Mouse (Mus musculus): ENCODE measurements around the gene Naxd. TPM values are rescaled to one million over a fixed set of nuclear protein-coding genes. Genes with fewer than 3 reads are reported as not detected.
A peak's percentile ranks its signal among the peaks of the same experiment; 100 is the strongest.
"Not testable (repeated sequence)": the region's sequence is repeated elsewhere in the genome, so short reads cannot be mapped to it uniquely, and the experiment has no call there.

Gene Naxd
- polyA plus RNA-seq, 1 experiment from 2014 or later: 52.1 TPM

DNA sequence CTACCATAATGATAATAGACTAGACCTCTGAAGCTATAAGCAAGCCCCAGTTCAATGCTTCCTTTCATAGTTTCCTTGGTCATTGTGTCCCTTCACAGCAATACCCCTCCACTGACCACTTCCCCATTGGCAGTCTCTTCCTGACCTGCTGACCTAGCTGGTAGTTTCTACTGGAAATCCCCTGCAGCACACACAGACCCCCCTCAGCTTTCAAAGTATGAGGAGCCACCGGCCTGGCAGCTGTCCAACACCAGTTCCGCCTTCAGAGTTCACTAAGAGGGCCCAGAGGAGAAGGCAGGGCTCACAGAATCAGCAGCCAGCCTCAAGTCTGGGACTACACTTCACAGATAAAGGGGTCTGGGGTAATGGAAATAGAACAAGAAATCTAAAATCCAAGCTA is 36.4 kb upstream of the Naxd start:
- WGBS (ENCODE audit: insufficient replicate concordance): 40% methylated on average over 2 of the region's 2 CpGs
- H3K27me3 ChIP-seq (replicated peaks): 0 out of 2 replicates have a peak, but pooled peaks cover 9% of the 10 kb centered on the region
- H3K36me3 ChIP-seq: no peaks in the 10 kb centered on the region
- no peak overlapping the region for H3K27ac ChIP-seq
- H3K4me2 ChIP-seq: no peak overlapping the region
- ATAC-seq: no peak
- H3K9ac ChIP-seq: no peak overlapping the region
- no peak overlapping the region for H3K4me3 ChIP-seq
- peaks cover 45% of the 10 kb centered on the region for H3K4me1 ChIP-seq
- H3K9me3 ChIP-seq (replicated peaks): no peaks in the 10 kb centered on the region

DNA sequence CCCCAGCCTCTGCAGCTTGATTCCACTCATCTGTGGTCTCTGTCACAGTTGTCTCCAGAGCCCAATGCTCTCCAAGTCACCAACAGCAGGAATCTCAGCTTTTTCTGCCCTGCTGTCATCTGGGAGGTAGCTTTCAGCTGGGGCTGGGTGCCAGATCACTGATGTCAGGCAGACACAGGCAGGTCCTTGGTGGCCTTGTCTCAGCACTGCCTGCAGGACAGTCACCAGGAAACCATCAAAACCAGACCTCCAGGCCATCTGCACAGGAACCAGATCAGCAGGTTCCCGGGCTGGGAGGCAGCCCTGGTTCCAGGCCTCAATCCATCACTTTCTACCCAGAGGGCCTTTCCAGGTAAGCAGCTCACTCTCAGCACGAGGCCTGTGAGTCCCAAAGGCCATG is 35.5 kb upstream of the Naxd start:
- H3K27ac ChIP-seq: no peak overlapping the region
- ATAC-seq: no peak
- WGBS (ENCODE audit: insufficient replicate concordance): 47% methylated on average over 2 of the region's 2 CpGs
- no peak overlapping the region for H3K9ac ChIP-seq
- H3K36me3 ChIP-seq: no peaks in the 10 kb centered on the region
- H3K4me2 ChIP-seq: no peak overlapping the region
- H3K4me3 ChIP-seq: no peak overlapping the region
- H3K27me3 ChIP-seq (replicated peaks): 0 out of 2 replicates have a peak, but pooled peaks cover 9% of the 10 kb centered on the region
- no peaks in the 10 kb centered on the region for H3K9me3 ChIP-seq (replicated peaks)
- peaks cover 45% of the 10 kb centered on the region for H3K4me1 ChIP-seq

GRCm38 (mm10) chr8:11462641-11463040 is 34.7 kb upstream of the Naxd start:
- H3K9me3 ChIP-seq (replicated peaks): peaks cover 6% of the 10 kb centered on the region; the same call in 1 of the 2 replicates
- no peak overlapping the region for H3K27ac ChIP-seq
- no peak overlapping the region for H3K4me3 ChIP-seq
- peaks cover 42% of the 10 kb centered on the region for H3K4me1 ChIP-seq
- H3K9ac ChIP-seq: no peak overlapping the region
- no peak overlapping the region for H3K4me2 ChIP-seq
- WGBS (ENCODE audit: insufficient replicate concordance): 74% methylated on average over 4 of the region's 4 CpGs
- ATAC-seq: no peak
- H3K36me3 ChIP-seq: no peaks in the 10 kb centered on the region
- 0 out of 2 replicates have a peak, but pooled peaks cover 9% of the 10 kb centered on the region for H3K27me3 ChIP-seq (replicated peaks)

- H3K4me1 ChIP-seq: peaks cover 36% of the 10 kb centered on the region
- H3K27ac ChIP-seq: no peak overlapping the region
- WGBS (ENCODE audit: insufficient replicate concordance): 58% methylated on average over 2 of the region's 2 CpGs
- no peak overlapping the region for H3K9ac ChIP-seq
- H3K4me2 ChIP-seq: no peak overlapping the region
- ATAC-seq: no peak
- H3K27me3 ChIP-seq (replicated peaks): 0 out of 2 replicates have a peak, but pooled peaks cover 9% of the 10 kb centered on the region
- peaks cover 6% of the 10 kb centered on the region; the same call in 1 of the 2 replicates for H3K9me3 ChIP-seq (replicated peaks)
- no peak overlapping the region for H3K4me3 ChIP-seq
- H3K36me3 ChIP-seq: no peaks in the 10 kb centered on the region
These were observed 33.8 kb upstream of the Naxd start for GRCm38 (mm10) chr8:11463541-11463888.

DNA sequence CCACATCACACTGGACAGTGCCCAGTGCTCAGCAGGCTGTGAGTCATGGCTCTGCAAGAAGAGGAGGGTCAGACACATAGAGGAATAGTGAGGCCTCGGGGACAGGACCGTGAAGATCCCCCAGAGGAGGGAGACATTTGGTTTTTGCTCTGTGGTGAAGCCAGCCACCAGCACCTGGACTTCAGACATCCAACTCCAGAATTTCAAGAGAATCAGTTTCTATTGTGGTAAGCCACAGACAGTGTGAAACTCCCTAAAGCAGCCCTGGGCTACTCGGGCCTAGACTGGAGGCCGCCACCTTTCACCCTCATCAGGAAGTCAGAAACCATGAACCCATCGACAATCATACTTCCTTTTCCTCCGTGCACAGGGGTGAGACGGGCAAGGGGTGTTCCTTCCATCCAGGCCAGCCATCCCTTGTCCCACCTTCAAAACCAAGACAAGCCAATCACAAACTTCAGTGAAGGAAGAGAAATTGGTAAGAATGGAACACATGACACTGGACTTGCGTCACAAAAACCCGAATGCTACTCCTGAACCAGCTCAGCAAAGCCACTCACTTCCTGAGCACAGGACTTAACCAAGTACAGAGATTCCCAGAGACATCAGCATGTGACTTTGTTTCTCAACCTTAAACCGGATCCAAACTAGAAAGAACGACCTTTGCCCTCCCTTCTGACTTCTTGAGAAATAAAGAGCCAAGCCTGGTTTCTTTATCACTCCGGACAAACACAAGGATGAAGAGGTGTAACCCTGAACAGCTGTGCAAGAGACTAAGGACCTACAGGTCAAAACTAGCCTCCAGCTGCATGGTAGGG is 33.2 kb upstream of the Naxd start:
- H3K4me1 ChIP-seq: peaks cover 31% of the 10 kb centered on the region
- H3K4me2 ChIP-seq: no peak overlapping the region
- no peak overlapping the region for H3K4me3 ChIP-seq
- H3K36me3 ChIP-seq: no peaks in the 10 kb centered on the region
- WGBS (ENCODE audit: insufficient replicate concordance): 39% methylated on average over 12 of the region's 12 CpGs
- ATAC-seq: 0 out of 2 replicates have a peak, but pooled peaks have one; percentile 33
- no peak overlapping the region for H3K9ac ChIP-seq
- peaks cover 6% of the 10 kb centered on the region; the same call in 1 of the 2 replicates for H3K9me3 ChIP-seq (replicated peaks)
- H3K27me3 ChIP-seq (replicated peaks): 0 out of 2 replicates have a peak, but pooled peaks cover 11% of the 10 kb centered on the region
- H3K27ac ChIP-seq: no peak overlapping the region

DNA sequence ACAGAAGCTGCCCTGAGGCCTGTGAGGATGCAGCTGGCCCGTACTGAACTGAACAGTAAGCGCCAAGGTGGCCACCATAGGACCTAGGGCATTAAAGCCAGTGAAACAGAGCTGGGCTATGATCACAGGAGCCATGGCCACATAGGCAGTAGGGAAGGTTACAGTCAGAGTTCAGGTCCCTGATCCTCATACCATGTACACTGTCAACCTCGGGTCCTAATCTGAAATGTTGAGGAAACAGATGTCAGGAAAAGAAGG is 32.7 kb upstream of the Naxd start:
- Histone ChIP-seq H3K36me3 (no peaks in the 10 kb centered on the region), H3K27me3 (replicated peaks) (0 out of 2 replicates have a peak, but pooled peaks cover 16% of the 10 kb centered on the region), H3K27ac (no peak overlapping the region), H3K9ac (no peak overlapping the region), H3K9me3 (replicated peaks) (peaks cover 6% of the 10 kb centered on the region; the same call in 1 of the 2 replicates), H3K4me1 (peaks cover 27% of the 10 kb centered on the region), H3K4me3 (no peak overlapping the region), H3K4me2 (no peak overlapping the region)
- 50% methylated on average over 3 of the region's 3 CpGs for WGBS (ENCODE audit: insufficient replicate concordance)
- no peak; the same call in 1 of the 2 replicates for ATAC-seq

GRCm38 (mm10) chr8:11465619-11466018 is 31.7 kb upstream of the Naxd start:
- Histone ChIP-seq H3K9ac (no peak overlapping the region), H3K36me3 (no peaks in the 10 kb centered on the region), H3K4me2 (no peak overlapping the region), H3K4me3 (no peak overlapping the region), H3K27ac (no peak overlapping the region), H3K4me1 (peaks cover 27% of the 10 kb centered on the region), H3K27me3 (replicated peaks) (peaks cover 21% of the 10 kb centered on the region; the same call in 1 of the 2 replicates), H3K9me3 (replicated peaks) (peaks cover 6% of the 10 kb centered on the region; the same call in 1 of the 2 replicates)
- 86% methylated on average over 4 of the region's 4 CpGs for WGBS (ENCODE audit: insufficient replicate concordance)
- no peak for ATAC-seq

GRCm38 (mm10) chr8:11466528-11466927 is 30.8 kb upstream of the Naxd start:
- H3K9me3 ChIP-seq (replicated peaks); H3K4me3 ChIP-seq; ATAC-seq; H3K36me3 ChIP-seq; H3K27ac ChIP-seq; H3K9ac ChIP-seq; H3K4me2 ChIP-seq: not testable (repeated sequence)
- WGBS (ENCODE audit: insufficient replicate concordance): 84% methylated on average over 5 of the region's 5 CpGs
- Histone ChIP-seq H3K4me1 (peaks cover 20% of the 10 kb centered on the region), H3K27me3 (replicated peaks) (peaks cover 28% of the 10 kb centered on the region)

- no peak overlapping the region for H3K4me2 ChIP-seq
- H3K36me3 ChIP-seq: no peaks in the 10 kb centered on the region
- H3K27me3 ChIP-seq (replicated peaks): peaks cover 45% of the 10 kb centered on the region
- peaks cover 6% of the 10 kb centered on the region; the same call in 1 of the 2 replicates for H3K9me3 ChIP-seq (replicated peaks)
- ATAC-seq: no peak
- H3K4me3 ChIP-seq: no peak overlapping the region
- 8% methylated on average over 3 of the region's 3 CpGs for WGBS (ENCODE audit: insufficient replicate concordance)
- H3K4me1 ChIP-seq: peaks cover 18% of the 10 kb centered on the region
- no peak overlapping the region for H3K27ac ChIP-seq
- H3K9ac ChIP-seq: no peak overlapping the region
These were observed 28.2 kb upstream of the Naxd start for GRCm38 (mm10) chr8:11469095-11469494.

GRCm38 (mm10) chr8:11470694-11471093 is 26.6 kb upstream of the Naxd start:
- H3K9me3 ChIP-seq (replicated peaks): peaks cover 6% of the 10 kb centered on the region; the same call in 1 of the 2 replicates
- peaks cover 11% of the 10 kb centered on the region for H3K4me1 ChIP-seq
- no peak for ATAC-seq
- H3K27me3 ChIP-seq (replicated peaks): peaks cover 61% of the 10 kb centered on the region
- H3K36me3 ChIP-seq: no peaks in the 10 kb centered on the region
- 0 out of 2 replicates have a peak overlapping the region, but pooled peaks have one; percentile 12 for H3K27ac ChIP-seq
- 63% methylated on average over 7 of the region's 7 CpGs for WGBS (ENCODE audit: insufficient replicate concordance)
- no peak overlapping the region for H3K4me2 ChIP-seq
- no peak overlapping the region for H3K4me3 ChIP-seq
- H3K9ac ChIP-seq: no peak overlapping the region

DNA sequence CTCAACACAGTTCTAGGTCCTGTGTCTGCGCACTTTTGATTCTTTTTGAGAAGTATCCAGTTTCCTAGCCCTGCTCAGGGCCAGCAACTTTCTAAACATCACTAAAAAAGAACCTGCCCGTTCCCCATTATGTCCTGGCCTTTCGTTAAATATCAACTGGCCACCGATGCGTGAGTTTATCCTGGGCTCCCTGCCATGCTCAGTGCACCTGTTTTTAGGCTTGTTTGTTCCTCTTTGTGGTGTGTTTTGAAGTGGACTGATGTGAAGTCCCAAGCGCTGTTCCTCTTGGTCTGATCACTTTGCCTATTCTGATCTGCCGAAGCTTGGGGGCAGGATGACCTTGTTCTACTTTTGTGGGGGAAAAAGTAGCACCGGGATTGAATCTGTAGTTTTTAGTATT is 26.0 kb upstream of the Naxd start:
- Histone ChIP-seq H3K4me3 (no peak overlapping the region), H3K27me3 (replicated peaks) (peaks cover 67% of the 10 kb centered on the region), H3K9me3 (replicated peaks) (peaks cover 6% of the 10 kb centered on the region; the same call in 1 of the 2 replicates), H3K27ac (0 out of 2 replicates have a peak overlapping the region, but pooled peaks have one; percentile 12), H3K9ac (no peak overlapping the region), H3K4me1 (peaks cover 13% of the 10 kb centered on the region), H3K36me3 (no peaks in the 10 kb centered on the region), H3K4me2 (no peak overlapping the region)
- 41% methylated on average over 8 of the region's 8 CpGs for WGBS (ENCODE audit: insufficient replicate concordance)
- ATAC-seq: no peak

DNA sequence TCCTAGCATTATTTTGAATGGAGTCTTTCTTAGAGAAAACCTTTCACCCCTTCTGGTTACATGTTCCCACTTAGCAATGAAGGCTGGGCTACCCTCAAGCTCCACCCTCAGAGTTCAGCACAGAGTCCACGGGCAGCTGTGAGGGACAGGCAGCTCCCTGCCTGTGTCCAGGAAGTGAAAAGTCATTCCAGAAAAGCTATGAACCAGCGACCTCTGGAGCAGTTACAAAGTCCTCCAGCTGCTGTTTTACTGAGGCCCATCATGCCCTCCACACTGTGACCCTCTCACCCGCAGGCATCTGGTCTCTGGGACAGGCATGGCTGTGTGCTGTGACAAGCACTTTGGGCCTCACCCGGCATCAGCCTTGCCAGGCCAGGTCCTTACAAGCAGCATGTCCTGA is 24.2 kb upstream of the Naxd start:
- H3K4me1 ChIP-seq: peaks cover 27% of the 10 kb centered on the region
- H3K36me3 ChIP-seq: no peaks in the 10 kb centered on the region
- H3K4me3 ChIP-seq: no peak overlapping the region
- H3K27ac ChIP-seq: peak overlapping the region; percentile 63
- no peaks in the 10 kb centered on the region for H3K9me3 ChIP-seq (replicated peaks)
- ATAC-seq: peak; percentile 66
- WGBS (ENCODE audit: insufficient replicate concordance): 35% methylated on average over 4 of the region's 4 CpGs
- no peak overlapping the region for H3K9ac ChIP-seq
- peaks cover 84% of the 10 kb centered on the region for H3K27me3 ChIP-seq (replicated peaks)
- no peak overlapping the region for H3K4me2 ChIP-seq

Data from liver, embryonic 12.5 days (tissue).